ENCODE assay signal across 22 mouse cellular contexts in the genomic region with DNA sequence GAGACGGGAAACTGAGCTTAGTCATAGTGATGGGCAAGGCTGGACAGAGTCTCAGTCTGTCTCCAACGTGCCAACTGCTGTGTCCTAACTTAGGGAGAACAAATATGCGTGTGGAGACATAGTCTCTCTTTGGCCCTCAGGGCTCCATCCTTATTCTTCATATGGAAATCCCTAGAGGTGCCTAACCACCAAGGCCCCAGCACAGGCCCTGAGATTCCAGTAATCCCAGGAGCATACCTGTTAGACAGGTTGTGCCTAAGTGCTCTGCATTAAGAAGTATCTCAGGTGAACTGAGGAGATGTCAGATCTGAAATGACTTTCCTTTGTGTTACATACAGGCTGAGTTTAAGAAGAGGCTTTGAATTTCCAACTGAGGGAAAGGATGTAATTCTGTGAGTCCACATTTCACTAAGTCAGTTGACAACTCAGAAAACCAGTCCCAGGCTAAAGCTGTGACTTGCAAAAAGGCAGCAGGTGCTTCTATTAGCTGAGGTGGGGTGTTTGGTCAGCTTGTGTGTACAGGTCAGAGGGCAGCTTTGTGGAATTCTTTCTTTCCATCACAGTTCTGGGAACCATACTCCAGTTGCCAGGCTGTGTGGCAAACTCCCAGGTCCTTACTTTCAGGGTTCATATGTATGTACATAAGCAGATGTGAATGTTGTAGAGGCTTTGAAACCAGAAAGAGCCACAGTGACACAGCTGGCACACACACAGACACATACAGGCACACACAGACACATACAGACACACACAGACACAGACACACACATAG. TPM values are rescaled to one million over a fixed set of nuclear protein-coding genes. Genes with fewer than 3 reads are reported as not detected.
DNase-seq lines count a peak whose midpoint lies in the region; ATAC-seq and TF ChIP-seq lines count a peak whose summit lies in the region.
"Had no signal": no experiment of that assay in that cellular context is flagged by ENCODE, and none has a peak within 500 bp of the region (broad histone marks: within the 10 kb centered on the region; RNA-seq: fewer than 3 reads in every experiment).

No protein-coding gene starts in this region.

- TF ChIP-seq EP300 in lung, postnatal 0 days (IDR thresholded peaks at IDR 0.05) = no peak

- H3K9ac ChIP-seq in lung, postnatal 0 days (replicated peaks; ENCODE audit: low read depth) = no peak overlapping the region
- no peak overlapping the region for H3K9ac ChIP-seq in kidney, embryonic 14.5 days (ENCODE audit: low read depth, low read length)
- H3K9ac ChIP-seq: hindbrain, embryonic 14.5 days; intestine, embryonic 15.5 days had no signal

- H3K27me3 ChIP-seq in lung, postnatal 0 days (replicated peaks; ENCODE audit: insufficient read depth, low read length) = no peaks in the 10 kb centered on the region
- H3K27me3 ChIP-seq in kidney, embryonic 14.5 days (ENCODE audit: control insufficient read depth, insufficient read depth, low read length) = no peaks in the 10 kb centered on the region
- H3K27me3 ChIP-seq: intestine, embryonic 15.5 days had no signal

- no peak overlapping the region for H3K27ac ChIP-seq in lung, postnatal 0 days (ENCODE audit: low read length)
- H3K27ac ChIP-seq in kidney, embryonic 14.5 days (ENCODE audit: low read depth, low read length) = no peak overlapping the region
- H3K27ac ChIP-seq: hindbrain, embryonic 14.5 days; intestine, embryonic 15.5 days; kidney, postnatal 0 days; layer of hippocampus, adult 2 months had no signal

- H3K9me3 ChIP-seq in lung, postnatal 0 days (ENCODE audit: low read length) = 0 out of 2 replicates have a peak, but pooled peaks cover 4% of the 10 kb centered on the region
- peaks cover 3% of the 10 kb centered on the region; the same call in 1 of the 2 replicates for H3K9me3 ChIP-seq in kidney, embryonic 14.5 days (ENCODE audit: control insufficient read depth, low read length)
- H3K9me3 ChIP-seq: G1E; intestine, embryonic 15.5 days had no signal

- no peak overlapping the region for H3K4me3 ChIP-seq in lung, postnatal 0 days (ENCODE audit: low read depth, low read length)
- H3K4me3 ChIP-seq in lung, adult 2 months (replicated peaks; ENCODE audit: extremely low read depth, low read depth, low read length) = no peak overlapping the region
- no peak overlapping the region for H3K4me3 ChIP-seq in kidney, embryonic 14.5 days (ENCODE audit: low read length)
- H3K4me3 ChIP-seq: intestine, embryonic 15.5 days; layer of hippocampus, adult 2 months had no signal

- WGBS in lung, postnatal 0 days = 48% methylated on average over 3 of the region's 3 CpGs
- WGBS in lung, adult 2 months = 75% methylated on average over 3 of the region's 3 CpGs
- WGBS in kidney, embryonic 14.5 days = 62% methylated on average over 3 of the region's 3 CpGs

- H3K4me1 ChIP-seq in lung, postnatal 0 days (ENCODE audit: insufficient read depth, low read depth, low read length) = peaks cover 5% of the 10 kb centered on the region; the same call in 1 of the 2 replicates
- H3K4me1 ChIP-seq in lung, adult 2 months (ENCODE audit: control insufficient read depth, insufficient read depth, low read length) = peaks cover 10% of the 10 kb centered on the region
- peaks cover 11% of the 10 kb centered on the region for H3K4me1 ChIP-seq in kidney, embryonic 14.5 days (ENCODE audit: control insufficient read depth, insufficient read depth, low read length)
- H3K4me1 ChIP-seq: intestine, embryonic 15.5 days had no signal

- no peak overlapping the region for H3K4me2 ChIP-seq in lung, postnatal 0 days (replicated peaks; ENCODE audit: low read depth, low read length)
- H3K4me2 ChIP-seq in kidney, embryonic 14.5 days (replicated peaks; ENCODE audit: low read depth, low read length) = no peak overlapping the region
- H3K4me2 ChIP-seq: hindbrain, embryonic 14.5 days; intestine, embryonic 15.5 days had no signal

- intact Hi-C loops in gastrocnemius, postnatal 36 days (cut with DNase I) = no loop called here

- no peak for ATAC-seq in lung, postnatal 0 days
- no peak for ATAC-seq in kidney, embryonic 14.5 days (ENCODE audit: low FRiP score, low TSS enrichment)
- ATAC-seq: intestine, embryonic 15.5 days had no signal

- DNase-seq in lung, postnatal 0 days (ENCODE audit: low spot score) = peak; percentile 26
- DNase-seq in lung, adult 2 months = no peak
- DNase-seq in fat pad, adult 2 months (ENCODE audit: extremely low read depth, low read depth, low spot score) = peak; percentile 33
- peak; percentile 5 for DNase-seq in lung, postnatal 10 days
- no peak for DNase-seq in neural tube, embryonic 10.5 days (ENCODE audit: extremely low spot score, low spot score)
- DNase-seq in gastrocnemius, postnatal 36 days = no peak
- DNase-seq: adrenal gland, adult 2 months; cerebellum, postnatal 10 days; heart, postnatal 10 days; left cerebral cortex, postnatal 4 days; midbrain, embryonic 14.5 days; retina, postnatal 1 day had no signal

- H3K36me3 ChIP-seq in lung, postnatal 0 days (ENCODE audit: insufficient read depth, low read length) = no peaks in the 10 kb centered on the region
- no peaks in the 10 kb centered on the region for H3K36me3 ChIP-seq in kidney, embryonic 14.5 days (ENCODE audit: control insufficient read depth, insufficient read depth, low read length)
- H3K36me3 ChIP-seq: G1E; intestine, embryonic 15.5 days had no signal

- TF ChIP-seq CTCF in lung, postnatal 0 days (IDR thresholded peaks at IDR 0.05) = no peak
- no peak for TF ChIP-seq CTCF in lung, adult 2 months (IDR thresholded peaks at IDR 0.05; ENCODE audit: insufficient read depth, low read length)

- TF ChIP-seq POLR2A in lung, adult 2 months (IDR thresholded peaks at IDR 0.05; ENCODE audit: borderline replicate concordance, extremely low read depth, low read depth, low read length) = no peak

RNA-seq across cellular contexts. Expression of gene Vmn1r1, which starts 25.6 kb away (rescaled TPM):
- not detected in 2 replicates for polyA plus RNA-seq in lung, postnatal 0 days (2015; fragmentation: Nextera tagmentation; extraction: Ambion mirVana)
- not detected in 2 replicates for polyA plus RNA-seq in lung, adult 2 months (2012; rRNA removed)
- not detected for total RNA-seq in gastrocnemius, postnatal 36 days (2021)
- not detected in 2 replicates for polyA plus RNA-seq in kidney, embryonic 14.5 days (2014; fragmentation: Nextera tagmentation; extraction: Ambion mirVana)
- total RNA-seq: adrenal gland, adult 2 months; gastrocnemius, adult 8-10 months; heart, postnatal 10 days; layer of hippocampus, adult 2 months; left cerebral cortex, adult 18-20 months; left cerebral cortex, postnatal 4 days; megakaryocyte progenitor cell, adult 5-6 weeks had no signal
- polyA plus RNA-seq: adrenal gland, adult 2 months; G1E; hindbrain, embryonic 14.5 days; intestine, embryonic 15.5 days; kidney, postnatal 0 days; midbrain, embryonic 14.5 days; thymus, postnatal 0 days had no signal

Comparison
In these comparisons a context has a peak if more than half of its experiments do, and no peak if none do; other contexts are left out.
1. DNase-seq: peak in lung, postnatal 0 days (single experiment), fat pad, adult 2 months (single experiment) and lung, postnatal 10 days (single experiment); none in lung, adult 2 months (single experiment), neural tube, embryonic 10.5 days (single experiment) and gastrocnemius, postnatal 36 days (0 of 2).